Mouse (Mus musculus) testis, adult 2 months (tissue): Measurements from ENCODE around the gene Nlrc5.

Source experiments
- CTCF ChIP-seq: fragments of 200-500 bp; IDR thresholded peaks from 2 replicates; pipeline ENCODE4 v1.5.1; 2012; ENCODE audit warnings: low read depth, mild to moderate bottlenecking, inconsistent platforms, low read length, moderate library complexity; ENCODE audit not compliant: control insufficient read depth, insufficient read depth, insufficient replicate concordance
- POLR2A ChIP-seq: fragments of 200-500 bp; IDR thresholded peaks from 2 replicates; pipeline ENCODE4 v1.6.1; 2012; ENCODE audit warnings: low read depth, mild to moderate bottlenecking, inconsistent platforms, low read length, moderate library complexity; ENCODE audit not compliant: control insufficient read depth

GRCm38 (mm10) chr8:94568098-94568497 lies 133.9 kb downstream of the Nlrc5 start:
- TF ChIP-seq POLR2A (no peak), CTCF (no peak)
